Mouse (Mus musculus): Measurements from ENCODE around the gene Gm428.
"Not testable (repeated sequence)": the region's sequence is repeated elsewhere in the genome, so short reads cannot be mapped to it uniquely, and the experiment has no call there.

Gm428 gene

DNA sequence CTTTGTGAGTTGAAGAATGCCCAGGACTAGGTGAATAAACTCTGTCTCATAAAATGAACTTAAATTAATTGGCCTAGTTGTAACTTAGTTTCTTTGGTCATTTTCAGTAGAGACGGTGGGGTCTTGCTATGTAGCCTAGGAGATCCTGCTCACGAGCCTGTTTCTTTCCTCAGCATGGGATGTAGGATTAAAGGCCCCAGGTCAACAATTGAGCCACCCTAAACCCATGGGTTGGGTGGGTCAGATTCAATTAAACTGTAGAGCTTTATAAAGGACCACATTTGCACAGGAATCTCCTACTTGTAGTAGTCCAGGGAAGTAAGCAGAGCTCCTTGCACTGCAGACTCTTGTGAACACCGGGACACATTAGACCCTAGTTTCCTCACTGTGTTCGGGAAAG is at the start of gene Gm428:
Gene Gm428, plus strand, starts transcription at position 301 of the 400 bp plus-strand sequence.
- DNase-seq (ENCODE audit: low spot score), result not testable (repeated sequence)

DNA sequence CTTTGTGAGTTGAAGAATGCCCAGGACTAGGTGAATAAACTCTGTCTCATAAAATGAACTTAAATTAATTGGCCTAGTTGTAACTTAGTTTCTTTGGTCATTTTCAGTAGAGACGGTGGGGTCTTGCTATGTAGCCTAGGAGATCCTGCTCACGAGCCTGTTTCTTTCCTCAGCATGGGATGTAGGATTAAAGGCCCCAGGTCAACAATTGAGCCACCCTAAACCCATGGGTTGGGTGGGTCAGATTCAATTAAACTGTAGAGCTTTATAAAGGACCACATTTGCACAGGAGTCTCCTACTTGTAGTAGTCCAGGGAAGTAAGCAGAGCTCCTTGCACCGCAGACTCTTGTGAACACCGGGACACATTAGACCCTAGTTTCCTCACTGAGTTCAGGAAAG is 45.5 kb upstream of the Gm428 start, which contains the start of gene Gm11236:
Gene Gm11236, plus strand, starts transcription at position 301 of the 400 bp plus-strand sequence.
- not testable (repeated sequence) for DNase-seq (ENCODE audit: low spot score)

DNA sequence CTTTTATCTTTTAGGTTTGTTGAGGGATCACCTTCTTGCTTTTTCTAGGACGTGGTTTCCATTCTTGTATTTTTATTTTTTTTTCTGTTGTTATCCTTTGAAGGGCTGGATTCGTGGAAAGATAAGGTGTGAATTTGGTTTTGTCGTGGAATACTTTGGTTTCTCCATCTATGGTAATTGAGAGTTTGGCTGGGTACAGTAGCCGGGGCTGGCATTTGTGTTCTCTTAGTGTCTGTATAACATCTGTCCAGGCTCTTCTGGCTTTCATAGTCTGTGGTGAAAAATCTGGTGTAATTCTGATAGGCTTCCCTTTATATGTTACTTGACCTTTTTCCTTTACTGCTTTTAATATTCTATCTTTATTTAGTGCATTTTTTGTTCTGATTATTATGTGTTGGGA is 21.5 kb upstream of the Gm428 start:
- not testable (repeated sequence) for DNase-seq (ENCODE audit: low spot score)

DNA sequence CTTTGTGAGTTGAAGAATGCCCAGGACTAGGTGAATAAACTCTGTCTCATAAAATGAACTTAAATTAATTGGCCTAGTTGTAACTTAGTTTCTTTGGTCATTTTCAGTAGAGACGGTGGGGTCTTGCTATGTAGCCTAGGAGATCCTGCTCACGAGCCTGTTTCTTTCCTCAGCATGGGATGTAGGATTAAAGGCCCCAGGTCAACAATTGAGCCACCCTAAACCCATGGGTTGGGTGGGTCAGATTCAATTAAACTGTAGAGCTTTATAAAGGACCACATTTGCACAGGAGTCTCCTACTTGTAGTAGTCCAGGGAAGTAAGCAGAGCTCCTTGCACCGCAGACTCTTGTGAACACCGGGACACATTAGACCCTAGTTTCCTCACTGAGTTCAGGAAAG is 15.3 kb upstream of the Gm428 start, which contains the start of gene Gm11239:
Gene Gm11239, plus strand, starts transcription at position 301 of the 400 bp plus-strand sequence.
- DNase-seq (ENCODE audit: low spot score), result not testable (repeated sequence)

DNA sequence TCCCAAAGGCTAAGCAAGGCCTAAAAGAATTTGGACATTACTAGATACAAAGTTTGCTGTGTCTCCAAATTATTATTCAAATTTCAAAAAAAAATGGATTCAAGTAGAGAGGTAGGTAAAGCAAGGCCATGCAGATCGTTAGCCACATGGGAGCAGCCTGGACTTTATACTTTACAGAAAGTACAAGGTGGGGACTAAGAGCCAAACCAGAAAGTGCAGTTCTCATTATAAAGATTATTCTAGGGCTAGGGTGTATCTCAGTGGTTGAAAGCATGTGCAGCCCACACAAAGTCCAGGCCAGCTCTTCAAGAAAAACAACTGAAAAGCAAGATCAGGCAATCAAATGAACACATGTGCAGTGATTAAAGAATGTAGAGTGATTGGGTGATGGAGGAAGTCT is 35.4 kb downstream of the Gm428 start:
- no peak for DNase-seq (ENCODE audit: low spot score)

DNA sequence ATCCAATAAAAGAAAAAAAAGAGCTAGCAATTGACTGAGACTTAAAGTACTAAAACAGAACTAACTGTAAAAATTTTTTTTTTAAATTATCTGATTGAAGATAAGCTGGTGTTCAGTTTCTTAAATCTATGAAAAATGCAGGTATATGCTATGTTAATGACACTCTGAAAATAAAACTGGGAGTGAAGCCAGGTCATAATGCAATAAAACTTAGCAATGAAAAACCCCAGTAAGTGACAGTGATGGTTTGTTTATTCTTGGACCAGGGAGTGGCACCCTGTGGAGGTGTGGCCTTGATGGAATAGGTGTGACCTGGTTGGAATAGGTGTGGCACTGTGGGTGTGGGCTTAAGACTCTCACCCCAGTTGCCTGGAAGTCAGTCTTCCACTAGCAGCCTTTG is 36.5 kb downstream of the Gm428 start:
- no peak for DNase-seq (ENCODE audit: low spot score)
